Comparison of ENCODE assay signal across 19 mouse cellular contexts in genomic region chr9:47661611-47662010, GRCm38 (mm10).
A peak's percentile ranks its signal among the peaks of the same experiment; 100 is the strongest.
DNase-seq lines count a peak whose midpoint lies in the region; ATAC-seq lines count a peak whose summit lies in the region.
"Had no signal": no experiment of that assay in that cellular context is flagged by ENCODE, and none has a peak within 500 bp of the region (broad histone marks: within the 10 kb centered on the region; RNA-seq: fewer than 3 reads in every experiment).

No protein-coding gene starts in this region.

- no peak overlapping the region for H3K27ac ChIP-seq in midbrain, embryonic 11.5 days (ENCODE audit: low read depth, low read length)
- H3K27ac ChIP-seq in midbrain, embryonic 15.5 days, result no peak overlapping the region
- H3K27ac ChIP-seq: embryonic facial prominence, embryonic 10.5 days; embryonic facial prominence, embryonic 12.5 days; forebrain, embryonic 13.5 days; forebrain, embryonic 15.5 days had no signal

- H3K4me3 ChIP-seq in midbrain, embryonic 11.5 days (ENCODE audit: low read depth, low read length), result no peak overlapping the region
- no peak overlapping the region for H3K4me3 ChIP-seq in midbrain, embryonic 15.5 days
- H3K4me3 ChIP-seq: embryonic facial prominence, embryonic 10.5 days; embryonic facial prominence, embryonic 12.5 days; forebrain, embryonic 13.5 days; forebrain, embryonic 15.5 days had no signal

- DNase-seq in midbrain, embryonic 11.5 days (ENCODE audit: low spot score, missing footprints), result peak; percentile 69
- peak; percentile 57 for DNase-seq in retina, embryonic 14.5 days (ENCODE audit: low spot score)
- DNase-seq in retina, postnatal 7 days (ENCODE audit: low read depth, low spot score), result peak; percentile 9
- no peak for DNase-seq in adipocyte (ENCODE audit: low spot score)
- DNase-seq in adrenal gland, adult (ENCODE audit: inconsistent age in 2 of 2, low spot score in 1 of 2), result no peak
- DNase-seq: adrenal gland, adult 2 months; adrenal gland, postnatal 10 days; adrenal gland, postnatal 25 days; cerebellum, adult 11-12 months; cerebellum, adult 2 months; cerebellum, adult 9-10 months; cerebellum, postnatal 10 days; cerebellum, postnatal 25 days; forebrain, postnatal 0 days had no signal

- H3K36me3 ChIP-seq in midbrain, embryonic 11.5 days (ENCODE audit: control insufficient read depth, insufficient read depth, low read length), result no peaks in the 10 kb centered on the region
- H3K36me3 ChIP-seq in midbrain, embryonic 15.5 days (replicated peaks), result no peaks in the 10 kb centered on the region
- H3K36me3 ChIP-seq: embryonic facial prominence, embryonic 12.5 days; forebrain, embryonic 15.5 days had no signal

- ATAC-seq in midbrain, embryonic 11.5 days (ENCODE audit: low FRiP score), result no peak
- ATAC-seq in midbrain, embryonic 15.5 days (replicated peaks), result no peak
- ATAC-seq: forebrain, embryonic 13.5 days; forebrain, embryonic 15.5 days; forebrain, postnatal 0 days had no signal

- no peaks in the 10 kb centered on the region for H3K27me3 ChIP-seq in midbrain, embryonic 11.5 days (ENCODE audit: control insufficient read depth, insufficient read depth, low read length)
- no peaks in the 10 kb centered on the region for H3K27me3 ChIP-seq in midbrain, embryonic 15.5 days (replicated peaks)
- H3K27me3 ChIP-seq: embryonic facial prominence, embryonic 12.5 days; forebrain, embryonic 13.5 days; forebrain, embryonic 15.5 days had no signal

- no peak overlapping the region for H3K9ac ChIP-seq in midbrain, embryonic 11.5 days (ENCODE audit: low read length)
- H3K9ac ChIP-seq in midbrain, embryonic 15.5 days, result no peak overlapping the region
- H3K9ac ChIP-seq: embryonic facial prominence, embryonic 12.5 days; forebrain, embryonic 13.5 days; forebrain, embryonic 15.5 days; forebrain, postnatal 0 days had no signal

- H3K9me3 ChIP-seq in midbrain, embryonic 11.5 days (ENCODE audit: control insufficient read depth, low read length), result no peaks in the 10 kb centered on the region
- no peaks in the 10 kb centered on the region for H3K9me3 ChIP-seq in midbrain, embryonic 15.5 days
- H3K9me3 ChIP-seq: embryonic facial prominence, embryonic 10.5 days; embryonic facial prominence, embryonic 12.5 days; forebrain, embryonic 13.5 days; forebrain, embryonic 15.5 days had no signal

- H3K4me2 ChIP-seq in midbrain, embryonic 11.5 days, result no peak overlapping the region
- H3K4me2 ChIP-seq in midbrain, embryonic 15.5 days, result no peak overlapping the region
- H3K4me2 ChIP-seq: embryonic facial prominence, embryonic 12.5 days; forebrain, embryonic 13.5 days; forebrain, embryonic 15.5 days had no signal

- 82% methylated on average over 7 of the region's 7 CpGs for WGBS in midbrain, embryonic 11.5 days
- 77% methylated on average over 7 of the region's 7 CpGs for WGBS in midbrain, embryonic 15.5 days

- H3K4me1 ChIP-seq in midbrain, embryonic 11.5 days (ENCODE audit: control insufficient read depth, insufficient read depth, low read length), result no peaks in the 10 kb centered on the region
- peaks cover 7% of the 10 kb centered on the region; the same call in 1 of the 2 replicates for H3K4me1 ChIP-seq in midbrain, embryonic 15.5 days
- H3K4me1 ChIP-seq: embryonic facial prominence, embryonic 10.5 days; embryonic facial prominence, embryonic 12.5 days had no signal

Comparison
In these comparisons a context has a peak if more than half of its experiments do, and no peak if none do; other contexts are left out.
1. DNase-seq: peak in midbrain, embryonic 11.5 days (single experiment), retina, embryonic 14.5 days (single experiment) and retina, postnatal 7 days (single experiment); none in adipocyte (single experiment) and adrenal gland, adult (0 of 2).